Mouse (Mus musculus) common myeloid progenitor, adult 5-6 weeks (primary cell): ENCODE measurements around the gene Acer3. TPM values are rescaled to one million over a fixed set of nuclear protein-coding genes. Genes with fewer than 3 reads are reported as not detected.
A peak's percentile ranks its signal among the peaks of the same experiment; 100 is the strongest.

ENCODE experiments used
- ATAC-seq: replicated peaks from 2 replicates; pipeline ENCODE4 v1.8.0; 2016; ENCODE audit warnings: low read depth, mild to moderate bottlenecking, moderate TSS enrichment, inconsistent platforms; ENCODE audit not compliant: poor library complexity, severe bottlenecking
- total RNA-seq: library from RNA; stranded (forward); fragments of 200-1000, 187-1606 nt; gene quantifications from 2 replicates; pipeline ENCODE4 v1.2.3, GENCODE M21; 2017

The Acer3 gene
- total RNA-seq, 1 experiment from 2014 or later, result 25.4 TPM

- no peak for ATAC-seq
Measured at GRCm38 (mm10) chr7:98188680-98189079, 132.3 kb downstream of the Acer3 start.

GRCm38 (mm10) chr7:98188238-98188637 is 132.8 kb downstream of the Acer3 start:
- no peak for ATAC-seq

GRCm38 (mm10) chr7:98187332-98187731 is 133.7 kb downstream of the Acer3 start:
- ATAC-seq, result peak; percentile 87

- no peak for ATAC-seq
Measured at GRCm38 (mm10) chr7:98186637-98187036, 134.4 kb downstream of the Acer3 start.

- ATAC-seq, result no peak
Measured at GRCm38 (mm10) chr7:98185326-98185725, 135.7 kb downstream of the Acer3 start.

- 0 out of 2 replicates have a peak, but pooled peaks have one; percentile 0 for ATAC-seq
Measured at GRCm38 (mm10) chr7:98178560-98179231, 142.3 kb downstream of the Acer3 start.

GRCm38 (mm10) chr7:98177929-98178559 is 143.0 kb downstream of the Acer3 start, which contains the start of gene Capn5:
Gene Capn5 (minus strand): TSS chr7:98178274.
- ATAC-seq, result peak; percentile 62

GRCm38 (mm10) chr7:98177566-98177928 is 143.5 kb downstream of the Acer3 start:
- ATAC-seq, result no peak

GRCm38 (mm10) chr7:98177071-98177485 is 143.9 kb downstream of the Acer3 start:
- no peak for ATAC-seq

- ATAC-seq, result no peak
Measured at GRCm38 (mm10) chr7:98176322-98177070, 144.5 kb downstream of the Acer3 start.

GRCm38 (mm10) chr7:98174883-98175755 is 145.9 kb downstream of the Acer3 start:
- no peak for ATAC-seq

GRCm38 (mm10) chr7:98173408-98173807 is 147.6 kb downstream of the Acer3 start:
- ATAC-seq, result no peak

- ATAC-seq, result no peak
Measured at GRCm38 (mm10) chr7:98172661-98173060, 148.3 kb downstream of the Acer3 start.

- peak; percentile 83 for ATAC-seq
Measured at GRCm38 (mm10) chr7:98171141-98172073, 149.6 kb downstream of the Acer3 start.

GRCm38 (mm10) chr7:98164999-98165528 is 155.9 kb downstream of the Acer3 start:
- peak; percentile 66 for ATAC-seq

- ATAC-seq, result no peak
Measured at GRCm38 (mm10) chr7:98164382-98164998, 156.5 kb downstream of the Acer3 start.

- ATAC-seq, result no peak
Measured at GRCm38 (mm10) chr7:98163700-98164099, 157.3 kb downstream of the Acer3 start.

GRCm38 (mm10) chr7:98162239-98162638 is 158.8 kb downstream of the Acer3 start:
- ATAC-seq, result no peak
